Mouse (Mus musculus) adrenal gland, adult 10 weeks (tissue): Measurements from ENCODE around the gene R3hdm4. TPM values are rescaled to one million over a fixed set of nuclear protein-coding genes. Genes with fewer than 3 reads are reported as not detected.

ENCODE experiments used
- polyA plus RNA-seq: library from polyadenylated mRNA; stranded (reverse); fragments of 350-450 nt; fragmentation: Illumina TruSeq; extraction: RNeasy Lipid Tissue Mini Kit (QIAGEN cat#74804); gene quantifications from one replicate; pipeline ENCODE4 v1.2.3, GENCODE M21; 2014; ENCODE audit warnings: low read depth, low replicate concordance

The R3hdm4 gene
- 8.8 TPM for polyA plus RNA-seq

DNA sequence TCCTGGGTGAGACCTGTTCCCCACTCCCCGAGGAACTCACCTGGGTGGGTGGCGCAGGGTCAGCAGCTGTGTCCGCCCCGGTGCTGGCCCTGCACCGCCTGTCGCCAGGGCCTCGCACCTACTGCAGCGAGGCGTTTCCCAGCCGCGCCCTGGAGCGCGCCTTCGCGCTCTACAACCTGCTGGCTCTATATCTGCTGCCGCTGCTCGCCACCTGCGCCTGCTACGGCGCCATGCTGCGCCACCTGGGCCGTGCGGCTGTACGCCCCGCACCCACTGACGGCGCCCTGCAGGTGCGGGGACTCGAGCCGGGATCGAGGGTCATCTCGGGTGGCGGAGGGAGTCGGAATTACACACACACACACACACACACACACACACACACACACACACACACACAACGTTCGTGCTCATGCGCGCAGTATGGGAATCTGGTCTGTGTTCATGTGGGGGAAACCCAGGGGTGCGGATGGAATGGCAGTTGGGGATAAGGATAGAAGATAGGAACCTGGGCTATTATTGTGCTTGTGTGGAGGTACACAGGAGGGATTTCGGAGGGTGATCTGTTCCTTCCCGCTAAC, at the start of gene R3hdm4:
Gene R3hdm4 (minus strand): TSS at position 251 of the 578 bp plus-strand sequence.

DNA sequence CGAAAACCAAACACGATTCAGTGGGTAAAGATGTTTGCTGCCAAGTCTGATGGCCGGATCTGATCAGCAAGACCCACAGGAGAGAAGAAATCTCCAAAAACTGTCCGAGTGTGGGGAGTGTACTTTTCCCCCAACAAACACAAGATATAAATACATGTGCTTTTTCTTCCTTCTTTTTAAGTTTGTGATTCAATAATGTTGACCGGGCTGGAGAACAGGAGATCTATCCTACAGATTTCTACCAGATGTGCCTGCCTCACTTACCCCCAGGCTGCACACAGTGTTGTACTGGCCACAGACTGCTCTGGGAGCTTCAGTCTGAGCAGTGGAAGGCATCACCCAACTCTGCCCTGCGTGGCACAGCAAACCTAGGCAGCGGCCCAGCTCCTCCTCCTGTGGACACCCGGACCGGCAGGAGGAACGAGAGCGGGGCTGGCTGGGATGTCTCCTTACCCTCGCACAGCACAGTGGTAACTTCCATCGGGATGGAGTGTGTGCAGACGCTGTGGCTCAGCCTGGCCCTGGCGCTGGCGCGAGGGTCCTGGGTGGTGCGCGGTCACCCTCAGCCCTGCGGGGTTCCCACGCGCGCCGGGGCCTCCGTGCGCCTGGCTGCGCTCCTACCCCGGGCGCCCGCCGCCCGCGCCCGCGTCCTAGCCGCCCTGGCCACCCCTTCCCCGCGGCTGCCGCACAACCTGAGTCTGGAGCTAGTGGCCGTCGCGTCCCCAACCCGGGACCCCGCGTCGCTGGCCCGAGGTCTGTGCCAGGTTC, 49.6 kb upstream of the R3hdm4 start, which contains the start of gene Grin3b:
Gene Grin3b (plus strand): TSS at position 301 of the 768 bp plus-strand sequence.

DNA sequence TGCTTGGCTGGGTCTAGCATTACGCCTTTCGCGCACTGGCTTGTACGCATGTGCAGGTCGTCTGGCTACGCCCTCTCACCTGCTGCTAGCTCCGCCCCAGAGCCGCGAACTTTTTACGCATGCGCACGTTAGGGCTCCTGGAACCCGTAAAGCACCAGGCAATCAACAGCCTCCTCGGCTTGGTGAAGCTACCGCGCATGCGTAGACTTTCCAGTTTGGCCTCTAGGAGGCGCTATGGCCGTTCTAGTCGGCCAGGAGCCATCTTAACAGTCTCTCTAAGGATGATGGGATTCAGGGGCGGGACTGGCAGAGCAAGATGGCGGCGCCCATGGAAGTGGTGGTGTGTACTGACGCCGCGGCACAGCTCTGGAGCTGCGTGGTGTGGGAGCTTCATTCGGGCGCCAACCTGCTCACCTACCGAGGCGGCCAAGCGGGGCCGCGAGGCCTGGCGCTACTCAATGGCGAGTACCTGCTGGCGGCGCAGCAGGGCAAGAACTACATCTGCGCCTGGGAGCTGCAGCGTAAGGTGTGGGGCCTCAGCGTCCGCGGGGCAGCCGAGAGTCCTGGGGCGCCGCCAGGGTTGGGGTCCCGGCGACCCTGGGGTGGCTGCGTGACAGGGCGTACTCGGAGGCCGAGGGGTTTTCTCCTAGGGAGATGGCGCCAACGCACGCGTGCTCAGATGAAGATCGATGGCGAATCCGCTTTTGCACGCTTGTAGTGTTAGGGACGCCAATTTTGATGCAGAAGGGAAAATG, 39.0 kb upstream of the R3hdm4 start, which contains the start of gene Wdr18:
Gene Wdr18 (plus strand): TSS at position 306 of the 755 bp plus-strand sequence.

DNA sequence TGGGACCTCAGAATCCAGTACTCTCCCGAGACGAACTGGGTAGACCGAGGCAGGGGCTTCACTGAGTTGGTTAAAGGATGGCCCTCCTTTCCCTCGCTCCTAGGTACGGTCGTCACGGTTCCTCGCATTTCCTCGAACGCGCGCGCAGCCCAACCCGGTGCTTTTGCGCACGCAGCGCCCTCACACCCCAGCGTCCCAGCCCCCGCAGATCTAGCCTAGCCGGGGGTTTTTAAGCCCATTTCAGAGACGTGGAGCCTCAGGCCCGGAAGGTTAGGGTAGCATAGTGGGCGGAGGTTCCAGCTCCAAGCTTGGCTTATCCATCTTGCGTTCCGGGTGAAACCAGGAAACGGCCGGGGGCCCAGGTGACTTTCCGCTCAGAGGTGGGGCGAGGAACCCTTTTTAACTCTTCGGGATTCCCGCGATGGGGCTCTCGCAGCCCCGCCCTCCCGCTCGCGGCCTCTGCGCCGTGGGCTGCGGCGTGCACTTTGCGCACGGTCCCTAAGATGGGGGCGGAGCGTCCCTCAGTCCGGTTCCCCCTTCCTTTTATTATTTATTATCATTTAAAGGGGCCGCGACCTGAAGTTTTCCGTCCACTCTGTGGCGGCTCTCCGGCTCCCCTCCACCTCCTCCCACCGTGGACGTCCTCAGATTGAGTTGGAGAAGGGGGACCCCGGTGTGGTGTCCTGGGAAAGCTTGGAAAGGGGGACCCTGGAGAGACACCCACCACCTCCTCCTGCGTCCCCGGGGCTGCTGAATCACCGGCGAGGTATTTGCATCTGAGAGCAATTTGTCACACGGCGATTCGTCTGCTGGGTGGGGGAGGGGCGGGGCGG, 5.7 kb upstream of the R3hdm4 start, which contains the start of gene Arid3a:
Gene Arid3a (plus strand): TSS at position 553 of the 833 bp plus-strand sequence.

DNA sequence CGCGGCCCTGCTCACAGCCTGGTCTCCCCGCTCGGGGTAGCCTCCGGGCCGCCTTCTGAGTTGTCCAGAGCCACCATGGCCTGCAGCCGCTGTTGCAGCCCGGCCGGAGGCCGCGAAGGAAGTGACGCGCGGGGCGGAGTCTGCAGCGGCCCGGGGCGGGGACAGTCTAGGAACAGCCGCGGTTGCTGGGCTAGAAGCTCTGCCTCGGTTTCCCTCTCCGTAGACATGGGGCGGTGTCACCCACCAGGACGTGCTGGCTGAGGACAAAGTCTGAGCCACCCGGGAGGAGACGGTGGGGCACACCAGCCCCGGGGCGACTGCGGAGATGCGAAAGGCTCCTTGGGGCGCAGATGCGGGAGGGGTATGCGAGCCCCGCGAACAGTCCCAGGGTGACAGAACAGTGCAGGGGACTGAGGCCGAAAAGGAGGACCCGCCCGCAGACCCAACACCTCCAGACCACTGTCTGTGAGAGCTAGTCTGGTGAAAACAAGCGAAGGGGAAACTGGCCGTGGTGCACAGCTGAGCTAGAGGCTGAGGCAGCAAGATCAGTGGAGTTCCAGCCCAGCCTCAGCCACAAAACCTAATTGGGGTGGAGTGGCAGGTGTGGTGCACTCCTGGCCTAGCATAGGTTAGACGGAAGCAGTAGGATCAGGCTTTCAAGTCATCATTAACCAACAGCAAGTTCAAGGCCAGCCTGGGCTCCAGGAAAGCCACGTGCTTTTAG, 4.0 kb downstream of the R3hdm4 start, which contains the start of gene Kiss1r:
Gene Kiss1r (plus strand): TSS at position 164 of the 724 bp plus-strand sequence.

DNA sequence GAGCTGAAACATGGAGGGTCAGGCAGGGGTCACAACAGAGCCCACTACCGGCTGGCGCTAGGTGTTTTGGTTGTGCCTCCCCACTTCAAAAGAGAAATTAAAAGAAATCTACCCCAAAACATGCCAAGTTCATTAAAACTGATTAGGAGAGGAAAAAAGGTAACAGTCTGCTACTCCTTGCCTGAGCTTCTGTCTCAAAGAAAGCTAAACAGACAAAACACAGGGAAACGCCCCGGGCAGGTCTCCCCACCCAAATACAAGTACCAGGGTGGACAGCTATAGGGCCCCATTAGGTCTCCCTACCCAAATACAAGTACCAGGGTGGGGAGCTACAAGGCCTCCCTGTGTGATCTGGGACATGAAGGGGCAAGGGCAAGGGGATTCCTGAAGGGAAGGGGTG, 10.5 kb downstream of the R3hdm4 start, which contains the start of gene Gm26602:
Gene Gm26602 (plus strand): TSS at position 301 of the 400 bp plus-strand sequence.

DNA sequence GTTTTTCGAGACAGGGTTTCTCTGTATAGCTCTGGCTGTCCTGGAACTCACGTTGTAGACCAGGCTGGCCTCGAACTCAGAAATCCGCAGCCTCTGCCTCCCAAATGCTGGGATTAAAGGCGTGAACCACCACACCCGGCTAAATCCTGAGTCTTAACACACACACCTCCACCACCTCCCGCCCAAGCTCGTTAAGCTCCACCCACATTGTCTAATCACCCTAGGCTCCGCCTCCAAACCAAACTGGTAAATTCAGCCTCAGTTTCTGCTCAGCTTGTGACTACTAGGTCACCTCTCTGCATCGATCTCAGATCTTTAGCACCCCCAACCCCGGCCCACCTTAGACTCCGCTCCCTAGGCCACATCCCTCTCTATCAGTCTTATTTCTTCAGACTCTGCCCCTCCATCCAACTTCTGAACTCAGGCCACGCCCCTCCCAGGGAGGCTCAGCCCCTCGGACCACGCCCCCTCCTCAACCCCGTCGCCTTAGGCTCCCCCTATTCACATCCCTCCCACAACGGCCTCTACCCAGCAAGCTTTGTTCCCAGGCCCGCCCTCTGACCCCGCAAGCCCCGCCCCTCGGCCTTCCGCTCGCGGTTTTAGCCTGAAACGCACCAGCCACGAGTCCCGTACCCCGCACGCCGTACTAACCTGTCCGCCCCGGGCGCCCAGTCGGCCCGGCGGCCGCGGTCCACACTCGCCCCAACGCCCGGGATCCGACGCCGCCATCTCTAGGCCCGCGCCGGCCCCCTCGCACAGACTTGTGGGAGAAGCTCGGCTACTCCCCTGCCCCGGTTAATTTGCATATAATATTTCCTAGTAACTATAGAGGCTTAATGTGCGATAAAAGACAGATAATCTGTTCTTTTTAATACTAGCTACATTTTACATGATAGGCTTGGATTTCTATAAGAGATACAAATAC, 12.6 kb downstream of the R3hdm4 start, which contains the start of gene Med16:
Gene Med16 (minus strand): TSS at position 757 of the 925 bp plus-strand sequence.

DNA sequence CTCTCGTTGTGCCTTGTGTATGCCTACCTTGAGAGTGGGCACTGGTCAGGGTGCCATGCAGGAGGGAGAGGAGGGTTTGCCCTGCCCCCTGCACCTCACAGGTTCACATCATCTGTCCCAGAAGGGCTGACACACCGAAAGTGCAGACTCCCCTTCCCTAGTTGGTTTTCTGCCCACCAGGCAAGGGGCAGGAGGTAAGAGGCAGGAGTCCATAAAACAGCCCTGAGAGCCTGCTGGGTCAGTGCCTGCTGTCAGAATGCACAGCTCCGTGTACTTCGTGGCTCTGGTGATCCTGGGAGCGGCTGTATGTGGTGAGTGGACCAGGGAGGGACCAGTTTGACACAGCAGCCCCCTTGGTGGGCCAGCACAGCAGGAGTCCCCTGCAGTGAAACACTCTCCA, 30.3 kb downstream of the R3hdm4 start, which contains the start of gene Cfd:
Gene Cfd (plus strand): TSS at position 184 of the 400 bp plus-strand sequence.

DNA sequence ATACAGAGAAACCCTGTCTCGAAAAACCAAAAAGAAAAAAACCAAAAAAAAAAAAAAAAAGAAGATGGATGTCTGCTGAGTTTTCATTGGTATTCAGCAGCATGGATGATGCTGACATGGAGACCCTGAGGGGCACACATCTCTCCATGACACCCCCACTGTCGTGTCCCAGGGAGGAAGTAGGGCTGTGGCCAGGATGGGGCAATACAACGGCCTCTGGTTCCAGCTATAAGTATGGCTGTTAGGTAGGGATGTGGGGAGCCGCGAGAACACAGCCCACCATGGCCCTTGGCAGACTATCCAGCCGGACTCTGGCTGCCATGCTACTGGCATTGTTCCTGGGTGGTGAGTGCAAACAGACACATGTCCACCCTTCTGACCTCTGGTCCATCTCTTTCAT, 35.0 kb downstream of the R3hdm4 start, which contains the start of gene Elane:
Gene Elane (plus strand): TSS at position 194 of the 400 bp plus-strand sequence.

DNA sequence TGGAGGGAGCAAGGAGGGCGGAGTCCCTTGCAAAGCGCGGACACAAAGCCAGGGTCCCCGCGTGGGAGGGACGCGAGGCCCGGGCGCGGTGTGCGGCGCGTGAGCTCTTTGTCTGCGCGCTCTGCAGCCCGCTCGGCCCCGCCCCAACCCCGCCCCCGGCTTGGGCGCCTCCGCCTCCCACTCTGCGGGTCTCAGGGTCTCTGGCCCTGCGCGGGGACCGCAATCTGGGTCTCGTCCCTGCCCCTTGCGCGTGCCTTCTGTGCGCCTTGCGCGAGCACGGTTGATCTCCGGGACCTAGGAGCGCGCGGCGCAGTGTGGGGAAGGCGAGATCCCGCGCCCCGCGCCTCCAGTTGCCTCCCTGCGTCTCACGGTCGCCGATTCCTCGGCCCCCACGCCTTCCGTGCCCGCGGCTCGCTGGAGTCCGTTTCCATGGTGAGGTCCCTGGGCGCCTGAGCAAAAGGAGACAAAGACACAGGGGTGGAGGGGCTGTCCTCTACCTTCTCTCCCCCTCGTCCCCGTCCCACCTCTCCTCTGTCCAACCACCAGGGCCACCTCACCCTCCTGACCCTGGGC, 46.6 kb downstream of the R3hdm4 start, which contains the start of the genes Prtn3 and Plppr3:
Gene Prtn3 (plus strand): TSS at position 187 of the 573 bp plus-strand sequence.
Gene Plppr3 (minus strand): TSS at position 345 of the 573 bp plus-strand sequence.

Other genes with a start within 250 kb of the R3hdm4 start
- gene Cdc34, start 239.0 kb downstream of the R3hdm4 start, polyA plus RNA-seq: not detected
- gene Gzmm, start 232.2 kb downstream of the R3hdm4 start, polyA plus RNA-seq: not detected
- gene Bsg, start 216.7 kb downstream of the R3hdm4 start, polyA plus RNA-seq: 289 TPM
- gene Hcn2, start 204.6 kb downstream of the R3hdm4 start, polyA plus RNA-seq: not detected
- gene Polrmt, start 174.6 kb downstream of the R3hdm4 start, polyA plus RNA-seq: not detected
- not detected for gene Fgf22, start 166.1 kb downstream of the R3hdm4 start, polyA plus RNA-seq
- 0.58 TPM for gene Rnf126, start 154.3 kb downstream of the R3hdm4 start, polyA plus RNA-seq
- gene Fstl3, start 143.9 kb downstream of the R3hdm4 start, polyA plus RNA-seq: 6.9 TPM
- gene Prss57, start 130.2 kb downstream of the R3hdm4 start, polyA plus RNA-seq: not detected
- 0.93 TPM for gene Palm, start 127.6 kb downstream of the R3hdm4 start, polyA plus RNA-seq
- not detected for gene Misp, start 100.2 kb downstream of the R3hdm4 start, polyA plus RNA-seq
- gene Ptbp1, start 66.8 kb downstream of the R3hdm4 start, polyA plus RNA-seq: 69.8 TPM
- gene Prtn3, start 46.7 kb downstream of the R3hdm4 start, polyA plus RNA-seq: not detected
- gene Plppr3, start 46.6 kb downstream of the R3hdm4 start, polyA plus RNA-seq: not detected
- gene Elane, start 35.0 kb downstream of the R3hdm4 start, polyA plus RNA-seq: not detected
- gene Cfd, start 30.4 kb downstream of the R3hdm4 start, polyA plus RNA-seq: 14.9 TPM
- gene Med16, start 12.3 kb downstream of the R3hdm4 start, polyA plus RNA-seq: not detected
- gene Gm26602, start 10.4 kb downstream of the R3hdm4 start, polyA plus RNA-seq: not detected
- not detected for gene Kiss1r, start 4.2 kb downstream of the R3hdm4 start, polyA plus RNA-seq
- gene Arid3a, start 5.8 kb upstream of the R3hdm4 start, polyA plus RNA-seq: 1.9 TPM
- gene Wdr18, start 38.9 kb upstream of the R3hdm4 start, polyA plus RNA-seq: 1.2 TPM
- not detected for gene Grin3b, start 49.5 kb upstream of the R3hdm4 start, polyA plus RNA-seq
- gene Tmem259, start 63.1 kb upstream of the R3hdm4 start, polyA plus RNA-seq: 0.64 TPM
- gene Cnn2, start 67.4 kb upstream of the R3hdm4 start, polyA plus RNA-seq: 4.3 TPM
- 0.58 TPM for gene Abca7, start 75.3 kb upstream of the R3hdm4 start, polyA plus RNA-seq
- gene Arhgap45, start 95.4 kb upstream of the R3hdm4 start, polyA plus RNA-seq: not detected
- 0.64 TPM for gene Polr2e, start 118.6 kb upstream of the R3hdm4 start, polyA plus RNA-seq
- 76.0 TPM for gene Gpx4, start 126.0 kb upstream of the R3hdm4 start, polyA plus RNA-seq
- gene Sbno2, start 184.4 kb upstream of the R3hdm4 start, polyA plus RNA-seq: 1.3 TPM
- 8.0 TPM for gene Stk11, start 194.6 kb upstream of the R3hdm4 start, polyA plus RNA-seq
- 0.70 TPM for gene Atp5d, start 217.4 kb upstream of the R3hdm4 start, polyA plus RNA-seq
- 1.5 TPM for gene Cbarp, start 219.6 kb upstream of the R3hdm4 start, polyA plus RNA-seq
- 7.6 TPM for gene Midn, start 227.1 kb upstream of the R3hdm4 start, polyA plus RNA-seq
- gene Cirbp, start 244.8 kb upstream of the R3hdm4 start, polyA plus RNA-seq: 21.3 TPM